Mouse (Mus musculus): Measurements from ENCODE around the gene Myo18b. TPM values are rescaled to one million over a fixed set of nuclear protein-coding genes. Genes with fewer than 3 reads are reported as not detected.

The Myo18b gene
- polyA plus RNA-seq, 1 experiment from 2014 or later: 0.08 TPM

GRCm38 (mm10) chr5:112679251-112679650, 216.9 kb downstream of the Myo18b start:
- no peak overlapping the region for H3K4me3 ChIP-seq
- no peak overlapping the region for H3K4me2 ChIP-seq
- WGBS (ENCODE audit: insufficient replicate concordance): 56% methylated on average over 2 of the region's 2 CpGs
- no peaks in the 10 kb centered on the region for H3K36me3 ChIP-seq
- H3K27me3 ChIP-seq (replicated peaks): no peaks in the 10 kb centered on the region
- no peak overlapping the region for H3K9ac ChIP-seq
- no peak for ATAC-seq
- H3K27ac ChIP-seq: no peak overlapping the region
- H3K4me1 ChIP-seq: no peaks in the 10 kb centered on the region
- H3K9me3 ChIP-seq (replicated peaks): 0 out of 2 replicates have a peak, but pooled peaks cover 6% of the 10 kb centered on the region

- Histone ChIP-seq H3K9me3 (replicated peaks) (0 out of 2 replicates have a peak, but pooled peaks cover 6% of the 10 kb centered on the region), H3K36me3 (no peaks in the 10 kb centered on the region), H3K27ac (no peak overlapping the region), H3K4me2 (no peak overlapping the region), H3K4me3 (no peak overlapping the region), H3K9ac (no peak overlapping the region), H3K4me1 (no peaks in the 10 kb centered on the region), H3K27me3 (replicated peaks) (no peaks in the 10 kb centered on the region)
- ATAC-seq: no peak
- WGBS (ENCODE audit: insufficient replicate concordance): 63% methylated on average over 4 of the region's 4 CpGs
Measured at GRCm38 (mm10) chr5:112678153-112678552, 218.0 kb downstream of the Myo18b start.

- H3K9me3 ChIP-seq (replicated peaks): no peaks in the 10 kb centered on the region
- no peak overlapping the region for H3K4me2 ChIP-seq
- H3K27me3 ChIP-seq (replicated peaks): no peaks in the 10 kb centered on the region
- H3K36me3 ChIP-seq: no peaks in the 10 kb centered on the region
- ATAC-seq: no peak
- WGBS (ENCODE audit: insufficient replicate concordance): 63% methylated on average over 5 of the region's 5 CpGs
- no peak overlapping the region for H3K27ac ChIP-seq
- H3K9ac ChIP-seq: no peak overlapping the region
- H3K4me1 ChIP-seq: no peaks in the 10 kb centered on the region
- H3K4me3 ChIP-seq: no peak overlapping the region
Measured at GRCm38 (mm10) chr5:112674806-112675205, 221.4 kb downstream of the Myo18b start.

- no peaks in the 10 kb centered on the region for H3K4me1 ChIP-seq
- H3K36me3 ChIP-seq: no peaks in the 10 kb centered on the region
- no peak overlapping the region for H3K4me3 ChIP-seq
- H3K9me3 ChIP-seq (replicated peaks): no peaks in the 10 kb centered on the region
- no peak overlapping the region for H3K9ac ChIP-seq
- no peak for ATAC-seq
- H3K27me3 ChIP-seq (replicated peaks): no peaks in the 10 kb centered on the region
- 47% methylated on average over 7 of the region's 7 CpGs for WGBS (ENCODE audit: insufficient replicate concordance)
- no peak overlapping the region for H3K27ac ChIP-seq
- H3K4me2 ChIP-seq: no peak overlapping the region
Measured at GRCm38 (mm10) chr5:112672457-112672856, 223.7 kb downstream of the Myo18b start.

DNA sequence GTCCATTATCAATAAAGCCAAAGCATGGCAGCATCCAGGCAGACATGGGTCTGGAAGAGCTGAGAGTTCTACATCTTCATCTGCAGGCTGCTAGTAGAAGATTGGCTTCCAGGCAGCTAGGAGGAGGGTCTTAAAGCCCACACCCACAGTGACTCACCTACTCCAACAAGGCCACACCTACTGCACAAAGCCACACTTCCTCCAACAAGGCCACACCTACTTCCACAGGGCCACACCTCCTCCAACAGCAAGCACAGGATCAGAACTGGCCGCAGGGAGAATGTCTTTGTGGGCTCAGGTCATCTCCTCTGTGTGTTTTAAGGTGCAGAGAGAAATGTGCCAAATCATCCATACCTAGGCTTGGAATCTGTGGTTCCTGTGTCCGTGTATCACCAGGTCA, 224.2 kb downstream of the Myo18b start:
- no peaks in the 10 kb centered on the region for H3K27me3 ChIP-seq (replicated peaks)
- 32% methylated on average over 2 of the region's 2 CpGs for WGBS (ENCODE audit: insufficient replicate concordance)
- no peaks in the 10 kb centered on the region for H3K9me3 ChIP-seq (replicated peaks)
- no peak overlapping the region for H3K4me3 ChIP-seq
- H3K4me1 ChIP-seq: no peaks in the 10 kb centered on the region
- no peak for ATAC-seq
- H3K27ac ChIP-seq: no peak overlapping the region
- H3K9ac ChIP-seq: no peak overlapping the region
- H3K36me3 ChIP-seq: no peaks in the 10 kb centered on the region
- H3K4me2 ChIP-seq: no peak overlapping the region

GRCm38 (mm10) chr5:112667153-112667552, 229.0 kb downstream of the Myo18b start:
- H3K4me2 ChIP-seq: no peak overlapping the region
- H3K9me3 ChIP-seq (replicated peaks): no peaks in the 10 kb centered on the region
- no peaks in the 10 kb centered on the region for H3K27me3 ChIP-seq (replicated peaks)
- WGBS (ENCODE audit: insufficient replicate concordance): 63% methylated on average over 8 of the region's 8 CpGs
- H3K4me3 ChIP-seq: no peak overlapping the region
- H3K9ac ChIP-seq: no peak overlapping the region
- H3K27ac ChIP-seq: no peak overlapping the region
- H3K36me3 ChIP-seq: no peaks in the 10 kb centered on the region
- H3K4me1 ChIP-seq: no peaks in the 10 kb centered on the region
- no peak for ATAC-seq

DNA sequence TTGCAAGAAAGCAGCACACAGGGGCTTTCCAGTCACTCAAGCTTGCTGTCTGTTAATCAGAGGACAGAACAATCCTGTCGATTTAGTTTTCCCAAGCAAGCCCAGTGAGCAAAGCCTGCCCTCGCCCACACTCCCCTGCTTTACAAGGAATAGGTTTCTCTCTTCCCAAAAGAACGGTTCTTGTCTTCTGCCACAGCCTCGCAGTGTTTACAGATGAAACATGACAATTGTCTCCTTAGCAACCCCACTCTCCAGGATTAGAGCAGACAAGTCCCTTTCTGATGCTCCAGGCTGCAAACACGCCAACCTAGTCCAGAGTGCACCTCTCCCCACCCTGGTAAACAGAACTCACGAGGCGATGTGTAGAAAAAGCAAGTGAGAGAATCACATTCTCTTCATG, 230.5 kb downstream of the Myo18b start:
- Histone ChIP-seq H3K27ac (no peak overlapping the region), H3K4me2 (no peak overlapping the region), H3K9ac (no peak overlapping the region), H3K4me1 (no peaks in the 10 kb centered on the region), H3K27me3 (replicated peaks) (no peaks in the 10 kb centered on the region), H3K4me3 (no peak overlapping the region), H3K9me3 (replicated peaks) (no peaks in the 10 kb centered on the region), H3K36me3 (no peaks in the 10 kb centered on the region)
- ATAC-seq: no peak
- 58% methylated on average over 7 of the region's 7 CpGs for WGBS (ENCODE audit: insufficient replicate concordance)

- ATAC-seq: no peak
- no peaks in the 10 kb centered on the region for H3K9me3 ChIP-seq (replicated peaks)
- no peaks in the 10 kb centered on the region for H3K36me3 ChIP-seq
- H3K27me3 ChIP-seq (replicated peaks): no peaks in the 10 kb centered on the region; the same call in 1 of the 2 replicates
- no peak overlapping the region for H3K4me2 ChIP-seq
- WGBS (ENCODE audit: insufficient replicate concordance): 8% methylated on average over 1 of the region's 1 CpGs
- no peak overlapping the region for H3K9ac ChIP-seq
- no peaks in the 10 kb centered on the region for H3K4me1 ChIP-seq
- no peak overlapping the region for H3K27ac ChIP-seq
- H3K4me3 ChIP-seq: no peak overlapping the region
Measured at GRCm38 (mm10) chr5:112663701-112664100, 232.5 kb downstream of the Myo18b start.

GRCm38 (mm10) chr5:112660924-112661431, 235.2 kb downstream of the Myo18b start:
- Histone ChIP-seq H3K9me3 (replicated peaks) (no peaks in the 10 kb centered on the region), H3K27ac (no peak overlapping the region), H3K4me2 (no peak overlapping the region), H3K27me3 (replicated peaks) (peaks cover 14% of the 10 kb centered on the region), H3K4me3 (no peak overlapping the region), H3K9ac (no peak overlapping the region), H3K4me1 (no peaks in the 10 kb centered on the region), H3K36me3 (no peaks in the 10 kb centered on the region)
- ATAC-seq: no peak
- WGBS (ENCODE audit: insufficient replicate concordance): 36% methylated on average over 10 of the region's 10 CpGs

- H3K27me3 ChIP-seq (replicated peaks): peaks cover 31% of the 10 kb centered on the region
- ATAC-seq: no peak
- WGBS (ENCODE audit: insufficient replicate concordance): 26% methylated on average over 4 of the region's 4 CpGs
- H3K4me2 ChIP-seq: no peak overlapping the region
- H3K4me1 ChIP-seq: no peaks in the 10 kb centered on the region
- H3K9me3 ChIP-seq (replicated peaks): no peaks in the 10 kb centered on the region
- no peak overlapping the region for H3K4me3 ChIP-seq
- H3K36me3 ChIP-seq: no peaks in the 10 kb centered on the region
- H3K9ac ChIP-seq: no peak overlapping the region
- H3K27ac ChIP-seq: no peak overlapping the region
Measured at GRCm38 (mm10) chr5:112659295-112659694, 236.9 kb downstream of the Myo18b start.

GRCm38 (mm10) chr5:112656811-112657210, 239.4 kb downstream of the Myo18b start:
- H3K27ac ChIP-seq: no peak overlapping the region
- H3K4me3 ChIP-seq: no peak overlapping the region
- no peaks in the 10 kb centered on the region for H3K9me3 ChIP-seq (replicated peaks)
- WGBS (ENCODE audit: insufficient replicate concordance): 7% methylated on average over 6 of the region's 6 CpGs
- ATAC-seq: no peak
- H3K4me1 ChIP-seq: no peaks in the 10 kb centered on the region
- no peaks in the 10 kb centered on the region for H3K36me3 ChIP-seq
- H3K4me2 ChIP-seq: no peak overlapping the region
- H3K9ac ChIP-seq: no peak overlapping the region
- peaks cover 37% of the 10 kb centered on the region for H3K27me3 ChIP-seq (replicated peaks)

DNA sequence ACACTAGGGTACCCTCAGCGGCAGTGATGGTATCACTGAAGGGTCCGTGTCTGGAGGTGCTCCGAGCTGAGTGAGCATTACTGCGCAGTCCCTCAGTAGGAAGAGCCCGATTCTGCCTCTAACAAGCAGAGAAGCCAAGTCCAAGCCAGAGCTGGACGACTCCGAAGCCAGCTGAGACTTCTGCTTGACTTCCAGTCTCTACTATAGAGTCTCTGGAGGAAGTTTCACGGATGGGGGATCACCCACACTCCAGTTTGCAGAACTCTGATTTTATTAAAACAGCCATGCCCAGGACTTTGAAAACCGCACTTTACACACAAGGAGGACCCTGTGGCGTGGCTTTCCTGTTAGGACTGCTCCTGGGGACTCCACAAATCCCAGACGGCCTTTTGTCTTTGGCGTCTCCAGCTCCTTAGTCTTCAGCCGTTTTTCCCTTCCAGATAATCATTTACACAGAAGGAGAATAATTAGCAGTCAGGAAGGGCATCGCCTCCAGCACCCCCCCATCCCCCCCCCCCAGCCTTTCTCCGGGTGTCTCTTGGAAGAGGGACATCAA, 240.1 kb downstream of the Myo18b start:
- Histone ChIP-seq H3K36me3 (no peaks in the 10 kb centered on the region), H3K27ac (no peak overlapping the region), H3K4me2 (no peak overlapping the region), H3K4me1 (no peaks in the 10 kb centered on the region), H3K4me3 (no peak overlapping the region), H3K9ac (no peak overlapping the region), H3K9me3 (replicated peaks) (no peaks in the 10 kb centered on the region), H3K27me3 (replicated peaks) (peaks cover 37% of the 10 kb centered on the region)
- no peak for ATAC-seq
- WGBS (ENCODE audit: insufficient replicate concordance): 5% methylated on average over 15 of the region's 15 CpGs

DNA sequence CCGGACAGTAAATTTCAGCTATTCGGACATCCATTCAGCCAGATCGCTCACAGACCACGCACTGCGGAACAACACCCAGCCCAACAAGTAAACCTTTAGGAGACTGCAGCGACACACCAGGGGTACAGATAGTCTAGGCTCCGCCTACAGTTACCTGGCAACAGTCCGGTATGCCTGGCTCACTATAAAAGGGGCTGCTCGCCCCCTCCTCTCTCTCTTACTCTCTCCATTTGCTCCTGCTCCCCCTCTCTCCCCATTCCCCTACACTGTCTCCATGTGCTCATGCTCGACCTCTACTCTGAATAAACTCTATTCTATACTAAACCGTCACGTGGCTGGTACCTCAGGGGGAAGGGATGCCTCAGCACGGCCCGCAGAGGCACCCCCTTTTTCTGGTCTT, 240.6 kb downstream of the Myo18b start:
- no peak for ATAC-seq
- H3K4me2 ChIP-seq: no peak overlapping the region
- 6% methylated on average over 14 of the region's 14 CpGs for WGBS (ENCODE audit: insufficient replicate concordance)

More for the DNA sequence above, 240.6 kb downstream of the Myo18b start:
- H3K9me3 ChIP-seq (replicated peaks): no peaks in the 10 kb centered on the region
- H3K36me3 ChIP-seq: no peaks in the 10 kb centered on the region
- no peak overlapping the region for H3K9ac ChIP-seq
- H3K4me1 ChIP-seq: no peaks in the 10 kb centered on the region
- peaks cover 37% of the 10 kb centered on the region for H3K27me3 ChIP-seq (replicated peaks)
- H3K27ac ChIP-seq: no peak overlapping the region
- H3K4me3 ChIP-seq: no peak overlapping the region
